Mouse (Mus musculus): ENCODE results near the gene Gm43720. TPM values are rescaled to one million over a fixed set of nuclear protein-coding genes. Genes with fewer than 3 reads are reported as not detected.

The Gm43720 gene
- polyA plus RNA-seq (2014; fragmentation: Illumina TruSeq; extraction: RNeasy Lipid Tissue Mini Kit (QIAGEN cat#74804); ENCODE audit: low read depth, low replicate concordance): not detected

GRCm38 (mm10) chr5:138279585-138280424, at the start of gene Gm43720, which contains the start of the genes Gpc2 and Stag3:
Gene Gm43720 (minus strand): TSS chr5:138279958.
Gene Gpc2 (minus strand): TSS chr5:138280005.
Gene Stag3 (plus strand): TSS chr5:138280240.

GRCm38 (mm10) chr5:138272409-138272923, 7.3 kb downstream of the Gm43720 start, which contains the start of gene Gal3st4:
Gene Gal3st4 (minus strand): TSS chr5:138272840.

GRCm38 (mm10) chr5:138263260-138264206, 16.2 kb downstream of the Gm43720 start, which contains the start of gene BC037034:
Gene BC037034 (minus strand): TSS chr5:138264033.

GRCm38 (mm10) chr5:138255353-138256093, 24.2 kb downstream of the Gm43720 start, which contains the start of gene Lamtor4:
Gene Lamtor4 (plus strand): TSS chr5:138255482.

GRCm38 (mm10) chr5:138225700-138226099, 54.1 kb downstream of the Gm43720 start, which contains the start of gene Nxpe5:
Gene Nxpe5 (plus strand): TSS chr5:138225898.

Other genes starting within 250 kb of the Gm43720 start
- not detected for gene Smok3c, start 226.8 kb downstream of the Gm43720 start, polyA plus RNA-seq (2014; fragmentation: Illumina TruSeq; extraction: RNeasy Lipid Tissue Mini Kit (QIAGEN cat#74804); ENCODE audit: low read depth, low replicate concordance)
- 55.4 TPM for gene Zkscan1, start 194.9 kb downstream of the Gm43720 start, polyA plus RNA-seq (2014; fragmentation: Illumina TruSeq; extraction: RNeasy Lipid Tissue Mini Kit (QIAGEN cat#74804); ENCODE audit: low read depth, low replicate concordance)
- 12.9 TPM for gene Zscan21, start 163.1 kb downstream of the Gm43720 start, polyA plus RNA-seq (2014; fragmentation: Illumina TruSeq; extraction: RNeasy Lipid Tissue Mini Kit (QIAGEN cat#74804); ENCODE audit: low read depth, low replicate concordance)
- gene Zfp113, start 124.2 kb downstream of the Gm43720 start, polyA plus RNA-seq (2014; fragmentation: Illumina TruSeq; extraction: RNeasy Lipid Tissue Mini Kit (QIAGEN cat#74804); ENCODE audit: low read depth, low replicate concordance): 19.7 TPM
- 47.9 TPM for gene Cops6, start 118.9 kb downstream of the Gm43720 start, polyA plus RNA-seq (2014; fragmentation: Illumina TruSeq; extraction: RNeasy Lipid Tissue Mini Kit (QIAGEN cat#74804); ENCODE audit: low read depth, low replicate concordance)
- 9.8 TPM for gene Ap4m1, start 108.0 kb downstream of the Gm43720 start, polyA plus RNA-seq (2014; fragmentation: Illumina TruSeq; extraction: RNeasy Lipid Tissue Mini Kit (QIAGEN cat#74804); ENCODE audit: low read depth, low replicate concordance)
- 13.7 TPM for gene Mcm7, start 107.5 kb downstream of the Gm43720 start, polyA plus RNA-seq (2014; fragmentation: Illumina TruSeq; extraction: RNeasy Lipid Tissue Mini Kit (QIAGEN cat#74804); ENCODE audit: low read depth, low replicate concordance)
- 5.9 TPM for gene Taf6, start 92.5 kb downstream of the Gm43720 start, polyA plus RNA-seq (2014; fragmentation: Illumina TruSeq; extraction: RNeasy Lipid Tissue Mini Kit (QIAGEN cat#74804); ENCODE audit: low read depth, low replicate concordance)
- gene Cnpy4, start 92.5 kb downstream of the Gm43720 start, polyA plus RNA-seq (2014; fragmentation: Illumina TruSeq; extraction: RNeasy Lipid Tissue Mini Kit (QIAGEN cat#74804); ENCODE audit: low read depth, low replicate concordance): 11.8 TPM
- not detected for gene Mblac1, start 85.6 kb downstream of the Gm43720 start, polyA plus RNA-seq (2014; fragmentation: Illumina TruSeq; extraction: RNeasy Lipid Tissue Mini Kit (QIAGEN cat#74804); ENCODE audit: low read depth, low replicate concordance)
- 1.5 TPM for gene Nxpe5, start 54.1 kb downstream of the Gm43720 start, polyA plus RNA-seq (2014; fragmentation: Illumina TruSeq; extraction: RNeasy Lipid Tissue Mini Kit (QIAGEN cat#74804); ENCODE audit: low read depth, low replicate concordance)
- 1.1 TPM for gene Lamtor4, start 24.5 kb downstream of the Gm43720 start, polyA plus RNA-seq (2014; fragmentation: Illumina TruSeq; extraction: RNeasy Lipid Tissue Mini Kit (QIAGEN cat#74804); ENCODE audit: low read depth, low replicate concordance)
- gene BC037034, start 15.9 kb downstream of the Gm43720 start, polyA plus RNA-seq (2014; fragmentation: Illumina TruSeq; extraction: RNeasy Lipid Tissue Mini Kit (QIAGEN cat#74804); ENCODE audit: low read depth, low replicate concordance): 2.9 TPM
- gene Gal3st4, start 7.1 kb downstream of the Gm43720 start, polyA plus RNA-seq (2014; fragmentation: Illumina TruSeq; extraction: RNeasy Lipid Tissue Mini Kit (QIAGEN cat#74804); ENCODE audit: low read depth, low replicate concordance): 0.41 TPM
- 0.76 TPM for gene Gpc2, start within 50 bp of the Gm43720 start, polyA plus RNA-seq (2014; fragmentation: Illumina TruSeq; extraction: RNeasy Lipid Tissue Mini Kit (QIAGEN cat#74804); ENCODE audit: low read depth, low replicate concordance)
- 0.82 TPM for gene Stag3, start 282 bp upstream of the Gm43720 start, polyA plus RNA-seq (2014; fragmentation: Illumina TruSeq; extraction: RNeasy Lipid Tissue Mini Kit (QIAGEN cat#74804); ENCODE audit: low read depth, low replicate concordance)
- gene Pvrig, start 62.0 kb upstream of the Gm43720 start, polyA plus RNA-seq (2014; fragmentation: Illumina TruSeq; extraction: RNeasy Lipid Tissue Mini Kit (QIAGEN cat#74804); ENCODE audit: low read depth, low replicate concordance): 0.57 TPM
- 23.5 TPM for gene Zfp157, start 161.5 kb upstream of the Gm43720 start, polyA plus RNA-seq (2014; fragmentation: Illumina TruSeq; extraction: RNeasy Lipid Tissue Mini Kit (QIAGEN cat#74804); ENCODE audit: low read depth, low replicate concordance)